Mouse (Mus musculus): ENCODE data around the gene Lrrc39. TPM values are rescaled to one million over a fixed set of nuclear protein-coding genes. Genes with fewer than 3 reads are reported as not detected.

Gene Lrrc39
- total RNA-seq, 1 experiment, result 0.62 TPM

DNA sequence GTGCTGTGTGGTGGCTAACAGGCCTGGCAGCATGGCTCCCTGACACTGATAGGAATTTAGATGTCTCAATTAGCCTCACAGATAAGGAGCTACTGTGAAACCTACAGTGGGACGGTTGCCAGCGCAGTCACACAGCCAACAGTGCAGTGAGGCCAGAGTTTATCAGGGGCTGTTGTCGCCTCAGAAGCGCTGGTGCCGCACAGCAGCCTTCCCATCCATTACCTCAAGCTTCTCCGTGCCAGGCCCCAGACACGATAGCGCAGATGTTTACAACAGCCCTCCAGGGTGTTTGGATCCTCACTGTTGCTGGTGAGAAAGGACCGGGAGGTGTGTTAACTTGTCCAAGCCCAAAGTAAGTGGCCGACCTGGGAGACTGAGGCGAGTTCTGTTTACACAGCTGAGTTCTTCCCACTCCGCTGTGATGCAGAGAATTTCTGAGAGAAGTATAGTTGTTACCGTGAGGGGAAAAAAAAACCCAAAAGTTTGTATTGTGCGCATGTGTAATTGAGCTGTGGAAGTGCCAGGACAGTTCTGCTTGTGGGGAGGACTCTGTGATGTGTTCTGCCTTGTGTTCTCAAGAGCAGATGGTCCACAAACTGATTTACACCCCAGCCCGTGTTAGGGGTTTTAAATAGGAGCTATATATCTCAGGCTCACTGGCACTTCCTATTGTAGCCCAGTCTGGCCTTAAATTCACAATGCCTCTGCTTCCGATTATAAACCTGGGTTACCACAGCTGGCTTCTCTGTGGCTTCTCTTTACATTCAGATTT lies 26.2 kb upstream of the Lrrc39 start:
- H3K9me3 ChIP-seq (ENCODE audit: control insufficient read depth, insufficient read depth, low read depth, low read length), result no peaks in the 10 kb centered on the region
- H3K36me3 ChIP-seq (ENCODE audit: control insufficient read depth, insufficient read depth, low read length, poor library complexity, severe bottlenecking), result peaks cover 36% of the 10 kb centered on the region
- TF ChIP-seq HCFC1 (IDR thresholded peaks at IDR 0.05; ENCODE audit: borderline replicate concordance, insufficient read depth, low read length) (no peak), MAFK (IDR thresholded peaks at IDR 0.05; ENCODE audit: insufficient read depth, low read depth, low read length) (no peak), CHD2 (IDR thresholded peaks at IDR 0.05; ENCODE audit: low read depth, low read length) (no peak), ZNF384 (IDR thresholded peaks at IDR 0.05; ENCODE audit: low read depth, low read length) (no peak), ZC3H11A (IDR thresholded peaks at IDR 0.05; ENCODE audit: borderline replicate concordance, low read depth, low read length) (no peak)
- H3K27ac ChIP-seq (ENCODE audit: insufficient read depth, low read depth, low read length, poor library complexity, severe bottlenecking), result no peak overlapping the region
- H3K4me1 ChIP-seq (ENCODE audit: control insufficient read depth in 2 of 2, insufficient read depth in 2 of 2, low read length in 2 of 2, poor library complexity in 1 of 2), result 0 out of 4 replicates have a peak, but pooled peaks cover 0 to 3% of the 10 kb centered on the region in 2 experiments
- H3K9ac ChIP-seq (ENCODE audit: insufficient read depth, low read depth, low read length, poor library complexity, severe bottlenecking), result no peak overlapping the region
- no peak overlapping the region for H3K4me3 ChIP-seq (ENCODE audit: insufficient read depth in 1 of 2, low read depth in 1 of 2, low read length in 2 of 2, poor library complexity in 1 of 2, severe bottlenecking in 1 of 2)
- in situ Hi-C loops (cut with MboI; ENCODE audit: low sequenced_read_pairs in 2 of 2, unreplicated experiment in 2 of 2), result no loop called here
- DNase-seq (ENCODE audit: low read depth, low spot score), result no peak

DNA sequence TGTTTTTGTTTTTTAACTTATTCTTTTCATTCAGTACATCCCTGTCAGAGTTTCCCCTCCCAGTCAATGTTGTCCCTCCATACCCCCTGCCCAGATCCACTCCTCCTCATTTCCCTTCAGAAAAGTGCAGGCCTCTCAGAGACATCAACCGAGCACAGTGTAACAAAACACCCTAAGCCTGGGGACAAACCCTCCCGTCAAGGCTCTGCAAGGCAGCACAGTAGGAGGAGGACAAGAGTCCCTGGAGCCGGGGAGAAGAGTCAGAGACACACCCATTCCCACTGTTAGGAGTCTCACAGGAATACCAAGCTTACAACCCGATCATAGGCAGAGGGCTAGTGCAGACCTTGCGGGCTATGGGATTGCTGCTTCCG lies 25.6 kb upstream of the Lrrc39 start:
- TF ChIP-seq ZC3H11A (IDR thresholded peaks at IDR 0.05; ENCODE audit: borderline replicate concordance, low read depth, low read length) (no peak), HCFC1 (IDR thresholded peaks at IDR 0.05; ENCODE audit: borderline replicate concordance, insufficient read depth, low read length) (no peak), MAFK (IDR thresholded peaks at IDR 0.05; ENCODE audit: insufficient read depth, low read depth, low read length) (no peak), CHD2 (IDR thresholded peaks at IDR 0.05; ENCODE audit: low read depth, low read length) (no peak), ZNF384 (IDR thresholded peaks at IDR 0.05; ENCODE audit: low read depth, low read length) (no peak)
- Histone ChIP-seq H3K36me3 (ENCODE audit: control insufficient read depth, insufficient read depth, low read length, poor library complexity, severe bottlenecking) (peaks cover 36% of the 10 kb centered on the region), H3K4me3 (ENCODE audit: insufficient read depth in 1 of 2, low read depth in 1 of 2, low read length in 2 of 2, poor library complexity in 1 of 2, severe bottlenecking in 1 of 2) (no peak overlapping the region), H3K9me3 (ENCODE audit: control insufficient read depth, insufficient read depth, low read depth, low read length) (no peaks in the 10 kb centered on the region), H3K4me1 (ENCODE audit: control insufficient read depth in 2 of 2, insufficient read depth in 2 of 2, low read length in 2 of 2, poor library complexity in 1 of 2) (0 out of 4 replicates have a peak, but pooled peaks cover 1 to 3% of the 10 kb centered on the region in 2 experiments), H3K27ac (ENCODE audit: insufficient read depth, low read depth, low read length, poor library complexity, severe bottlenecking) (no peak overlapping the region), H3K9ac (ENCODE audit: insufficient read depth, low read depth, low read length, poor library complexity, severe bottlenecking) (no peak overlapping the region)
- no peak for DNase-seq (ENCODE audit: low read depth, low spot score)
- in situ Hi-C loops (cut with MboI; ENCODE audit: low sequenced_read_pairs in 2 of 2, unreplicated experiment in 2 of 2), result no loop called here

DNA sequence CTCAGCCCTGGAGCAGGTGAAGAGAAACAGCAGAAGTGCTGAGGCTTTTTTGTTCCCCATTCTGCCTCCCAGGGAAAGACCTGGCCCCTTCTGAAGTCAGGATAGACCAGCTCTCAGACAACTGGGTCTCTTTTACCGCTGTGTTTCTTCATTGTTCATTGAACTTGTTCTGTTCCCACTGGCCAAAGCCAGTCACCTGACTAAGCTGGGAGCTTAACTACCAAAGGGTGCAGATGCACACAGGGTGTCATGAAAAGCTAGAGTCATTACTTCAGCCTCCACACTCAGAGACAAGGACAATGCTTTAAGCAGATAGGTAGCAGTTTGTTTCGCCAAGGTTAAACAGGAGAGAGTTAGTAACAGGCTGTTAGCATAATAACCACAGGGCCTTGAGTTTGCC lies 20.7 kb upstream of the Lrrc39 start:
- H3K9me3 ChIP-seq (ENCODE audit: control insufficient read depth, insufficient read depth, low read depth, low read length), result no peaks in the 10 kb centered on the region
- H3K4me3 ChIP-seq (ENCODE audit: insufficient read depth in 1 of 2, low read depth in 1 of 2, low read length in 2 of 2, poor library complexity in 1 of 2, severe bottlenecking in 1 of 2), result no peak overlapping the region
- no peak for DNase-seq (ENCODE audit: low read depth, low spot score)
- H3K9ac ChIP-seq (ENCODE audit: insufficient read depth, low read depth, low read length, poor library complexity, severe bottlenecking), result no peak overlapping the region
- TF ChIP-seq ZNF384 (IDR thresholded peaks at IDR 0.05; ENCODE audit: low read depth, low read length) (no peak), CHD2 (IDR thresholded peaks at IDR 0.05; ENCODE audit: low read depth, low read length) (no peak), MAFK (IDR thresholded peaks at IDR 0.05; ENCODE audit: insufficient read depth, low read depth, low read length) (no peak), ZC3H11A (IDR thresholded peaks at IDR 0.05; ENCODE audit: borderline replicate concordance, low read depth, low read length) (no peak), HCFC1 (IDR thresholded peaks at IDR 0.05; ENCODE audit: borderline replicate concordance, insufficient read depth, low read length) (no peak)
- H3K27ac ChIP-seq (ENCODE audit: insufficient read depth, low read depth, low read length, poor library complexity, severe bottlenecking), result no peak overlapping the region
- H3K4me1 ChIP-seq (ENCODE audit: control insufficient read depth in 2 of 2, insufficient read depth in 2 of 2, low read length in 2 of 2, poor library complexity in 1 of 2), result 0 out of 4 replicates have a peak, but pooled peaks cover 0 to 1% of the 10 kb centered on the region in 2 experiments
- in situ Hi-C loops (cut with MboI; ENCODE audit: low sequenced_read_pairs in 2 of 2, unreplicated experiment in 2 of 2), result no loop called here
- peaks cover 30% of the 10 kb centered on the region for H3K36me3 ChIP-seq (ENCODE audit: control insufficient read depth, insufficient read depth, low read length, poor library complexity, severe bottlenecking)

DNA sequence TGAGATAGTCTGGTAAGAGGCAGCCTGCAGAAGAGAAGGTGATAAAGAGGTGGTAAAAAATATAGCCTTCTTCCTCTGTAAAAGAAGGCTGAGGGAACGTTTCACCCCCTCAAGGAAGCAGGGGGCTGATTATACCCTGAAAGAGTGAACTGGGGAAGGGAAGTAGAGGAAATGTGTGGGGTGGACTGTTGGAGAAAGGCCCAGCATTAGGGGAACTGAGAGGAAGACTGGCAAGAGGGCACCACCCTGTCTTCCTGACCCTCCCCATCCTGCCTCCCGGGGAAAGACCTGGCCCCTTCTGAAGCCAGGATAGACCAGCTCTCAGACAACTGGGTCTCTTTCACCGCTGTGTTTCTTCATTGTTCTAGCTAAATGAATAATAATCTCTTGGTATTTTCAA lies 20.2 kb upstream of the Lrrc39 start:
- Histone ChIP-seq H3K27ac (ENCODE audit: insufficient read depth, low read depth, low read length, poor library complexity, severe bottlenecking) (no peak overlapping the region), H3K36me3 (ENCODE audit: control insufficient read depth, insufficient read depth, low read length, poor library complexity, severe bottlenecking) (peaks cover 31% of the 10 kb centered on the region), H3K9ac (ENCODE audit: insufficient read depth, low read depth, low read length, poor library complexity, severe bottlenecking) (no peak overlapping the region), H3K9me3 (ENCODE audit: control insufficient read depth, insufficient read depth, low read depth, low read length) (no peaks in the 10 kb centered on the region), H3K4me3 (ENCODE audit: insufficient read depth in 1 of 2, low read depth in 1 of 2, low read length in 2 of 2, poor library complexity in 1 of 2, severe bottlenecking in 1 of 2) (no peak overlapping the region), H3K4me1 (ENCODE audit: control insufficient read depth in 2 of 2, insufficient read depth in 2 of 2, low read length in 2 of 2, poor library complexity in 1 of 2) (0 out of 4 replicates have a peak, but pooled peaks cover 0 to 1% of the 10 kb centered on the region in 2 experiments)
- DNase-seq (ENCODE audit: low read depth, low spot score), result no peak
- in situ Hi-C loops (cut with MboI; ENCODE audit: low sequenced_read_pairs in 2 of 2, unreplicated experiment in 2 of 2), result no loop called here
- TF ChIP-seq ZC3H11A (IDR thresholded peaks at IDR 0.05; ENCODE audit: borderline replicate concordance, low read depth, low read length), result no peak
- TF ChIP-seq CHD2 (IDR thresholded peaks at IDR 0.05; ENCODE audit: low read depth, low read length), result no peak
- no peak for TF ChIP-seq ZNF384 (IDR thresholded peaks at IDR 0.05; ENCODE audit: low read depth, low read length)
- TF ChIP-seq MAFK (IDR thresholded peaks at IDR 0.05; ENCODE audit: insufficient read depth, low read depth, low read length), result no peak
- no peak for TF ChIP-seq HCFC1 (IDR thresholded peaks at IDR 0.05; ENCODE audit: borderline replicate concordance, insufficient read depth, low read length)
